8 mouse cellular contexts compared by ENCODE assay signal in genomic region chr5:77140108-77140507, GRCm38 (mm10). TPM values are rescaled to one million over a fixed set of nuclear protein-coding genes. Genes with fewer than 3 reads are reported as not detected.
A peak's percentile ranks its signal among the peaks of the same experiment; 100 is the strongest.
DNase-seq lines count a peak whose midpoint lies in the region; ATAC-seq lines count a peak whose summit lies in the region.

No protein-coding gene starts in this region.

- H3K36me3 ChIP-seq in heart, embryonic 11.5 days (ENCODE audit: control insufficient read depth, insufficient read depth, low read length): no peaks in the 10 kb centered on the region

- H3K27me3 ChIP-seq in heart, embryonic 11.5 days (ENCODE audit: control insufficient read depth, insufficient read depth, low read length): no peaks in the 10 kb centered on the region

- no peak overlapping the region for H3K27ac ChIP-seq in heart, embryonic 11.5 days (ENCODE audit: low read depth, low read length)

- no peak overlapping the region for H3K9ac ChIP-seq in heart, embryonic 11.5 days (ENCODE audit: low read depth, low read length)

- H3K4me1 ChIP-seq in heart, embryonic 11.5 days (ENCODE audit: control insufficient read depth, insufficient read depth, low read length): peaks cover 7% of the 10 kb centered on the region; the same call in 1 of the 2 replicates

- no peaks in the 10 kb centered on the region for H3K9me3 ChIP-seq in heart, embryonic 11.5 days (replicated peaks; ENCODE audit: control insufficient read depth, low read length)

- H3K4me2 ChIP-seq in heart, embryonic 11.5 days: peak overlapping the region; percentile 44

- WGBS in heart, embryonic 11.5 days (ENCODE audit: insufficient replicate concordance): 35% methylated on average over 6 of the region's 6 CpGs

- ATAC-seq in heart, embryonic 11.5 days (replicated peaks; ENCODE audit: insufficient number of reproducible peaks, low FRiP score, low TSS enrichment): no peak
- ATAC-seq in hematopoietic stem cell, adult 5-6 weeks (replicated peaks in 1 of 2; ENCODE audit: insufficient read depth in 1 of 2, low FRiP score in 2 of 2, low TSS enrichment in 1 of 2, low read depth in 1 of 2, poor library complexity in 2 of 2, severe bottlenecking in 2 of 2): peak; percentile 59 to 70; a peak in 3 of 4 replicates
- ATAC-seq in megakaryocyte progenitor cell, adult 5-6 weeks (replicated peaks; ENCODE audit: poor library complexity): peak; percentile 91

- H3K4me3 ChIP-seq in heart, embryonic 11.5 days (ENCODE audit: low read depth, low read length): no peak overlapping the region

- DNase-seq in heart, adult 8-10 months (ENCODE audit: low spot score): no peak
- peak; percentile 42 for DNase-seq in ES-CJ7 (ENCODE audit: low read depth, low spot score)
- no peak for DNase-seq in gastrocnemius, postnatal 25 days
- no peak for DNase-seq in right cerebral cortex, postnatal 25 days
- DNase-seq in gastrocnemius, postnatal 4 days (ENCODE audit: low spot score in 2 of 2): no peak

RNA-seq across cellular contexts. Expression of gene Hopx, which starts 25.2 kb away (rescaled TPM):
- polyA plus RNA-seq in heart, embryonic 11.5 days (2014; fragmentation: Nextera tagmentation; extraction: Ambion mirVana): 13.0 and 19.7 TPM in 2 replicates
- total RNA-seq in heart, adult 8-10 months (2022): 100 to 1,000 TPM; 354 to 475 (median 429) TPM
- total RNA-seq in hematopoietic stem cell, adult 5-6 weeks (2017): 0.88 and 2.6 TPM in 2 replicates
- total RNA-seq in megakaryocyte progenitor cell, adult 5-6 weeks (2015): 5.5 TPM in 2 replicates
- total RNA-seq in megakaryocyte progenitor cell, adult 5-6 weeks (2017): 1.5 and 3.2 TPM in 2 replicates
- total RNA-seq in gastrocnemius, postnatal 25 days (2021): 1 to 10 TPM; 3.4 to 5.7 TPM
- 10 to 100 TPM; 15.1 to 16.1 TPM for total RNA-seq in gastrocnemius, postnatal 4 days (2021)

Comparison
In these comparisons a context has a peak if more than half of its experiments do, and no peak if none do; other contexts are left out.
1. RNA of gene Hopx, which starts 25.2 kb away (total RNA-seq): 354 to 475 TPM in heart, adult 8-10 months; 15.1 to 16.1 TPM in gastrocnemius, postnatal 4 days, 3.4 to 5.7 TPM in gastrocnemius, postnatal 25 days, 1.5 to 5.5 TPM in megakaryocyte progenitor cell, adult 5-6 weeks and 0.88 to 2.6 TPM in hematopoietic stem cell, adult 5-6 weeks; every median in the first group is over 10 times any median in the second.